Mouse (Mus musculus) liver, embryonic 14.5 days (tissue): ENCODE measurements around the gene Adamts16.

Source experiments
- CTCF ChIP-seq: IDR thresholded peaks from 2 replicates; pipeline ENCODE4 v1.5.1; 2016; ENCODE audit warnings: antibody characterized with exemption, low read depth, control low read depth
- EP300 ChIP-seq: IDR thresholded peaks from 2 replicates; pipeline ENCODE4 v1.6.1; 2016; ENCODE audit warnings: antibody characterized with exemption, low read depth

GRCm38 (mm10) chr13:70825265-70825664, 16.3 kb downstream of the Adamts16 start:
- TF ChIP-seq CTCF, result no peak
- no peak for TF ChIP-seq EP300
